Mouse (Mus musculus) heart, embryonic 15.5 days (tissue): Measurements from ENCODE around the gene Cep128. TPM values are rescaled to one million over a fixed set of nuclear protein-coding genes. Genes with fewer than 3 reads are reported as not detected.
A peak's percentile ranks its signal among the peaks of the same experiment; 100 is the strongest.

Experiments used
- ATAC-seq: fragments of 200-750 bp; cut with Nextera tagmentation; replicated peaks from 2 replicates; pipeline ENCODE4 v1.8.0; 2017; ENCODE audit warnings: low read depth, moderate TSS enrichment; ENCODE audit not compliant: insufficient number of reproducible peaks, insufficient read depth, low FRiP score
- H3K27ac ChIP-seq: fragments of 300-500 bp; sonication (generic); 2 replicates; pipeline ENCODE4 v1.5.1; 2015; ENCODE audit warnings: mild to moderate bottlenecking, inconsistent platforms
- H3K27me3 ChIP-seq: fragments of 300-500 bp; sonication (generic); 2 replicates; pipeline ENCODE4 v1.6.1; 2015; ENCODE audit warnings: inconsistent platforms
- H3K36me3 ChIP-seq: fragments of 300-500 bp; sonication (generic); 2 replicates; pipeline ENCODE4 v1.6.1; 2015; ENCODE audit warnings: mild to moderate bottlenecking, inconsistent platforms
- H3K4me1 ChIP-seq: fragments of 300-500 bp; sonication (generic); replicated peaks from 2 replicates; pipeline ENCODE4 v1.6.1; 2015; ENCODE audit warnings: inconsistent platforms
- H3K4me2 ChIP-seq: fragments of 300-500 bp; sonication (generic); 2 replicates; pipeline ENCODE4 v1.6.1; 2015; ENCODE audit warnings: inconsistent platforms, mild to moderate bottlenecking, moderate library complexity
- H3K4me3 ChIP-seq: fragments of 300-500 bp; sonication (generic); 2 replicates; pipeline ENCODE4 v1.5.1; 2015; ENCODE audit warnings: mild to moderate bottlenecking, inconsistent platforms
- H3K9ac ChIP-seq: fragments of 300-500 bp; sonication (generic); 2 replicates; pipeline ENCODE4 v1.6.1; 2015; ENCODE audit warnings: mild to moderate bottlenecking, inconsistent platforms
- H3K9me3 ChIP-seq: fragments of 300-500 bp; sonication (generic); replicated peaks from 2 replicates; pipeline ENCODE4 v1.6.1; 2016; ENCODE audit warnings: inconsistent platforms
- WGBS: fragments of 180-500 bp; shearing (Covaris S2); methylation state at CpG from one replicate; pipeline ENCODE4 v1.1.7; 2015; ENCODE audit warnings: mixed read lengths; 5-methylcytosine and 5-hydroxymethylcytosine counted together
- polyA plus RNA-seq: library from polyadenylated mRNA; unstranded; fragments of >200 nt; fragmentation: Nextera tagmentation; extraction: Ambion mirVana; gene quantifications from 2 replicates; pipeline ENCODE4 v1.2.1, GENCODE M21; 2015

The Cep128 gene
- polyA plus RNA-seq, result 10.2 and 10.8 TPM in 2 replicates

- peak within 1 kb of the TSS; percentile 83 for H3K4me3 ChIP-seq
These were observed at the start of gene Cep128, which contains the start of gene Tshr for GRCm38 (mm10) chr12:91384281-91385017. Gene Cep128, minus strand, starts transcription at chr12:91384409. Gene Tshr, plus strand, starts transcription at chr12:91384563.

DNA sequence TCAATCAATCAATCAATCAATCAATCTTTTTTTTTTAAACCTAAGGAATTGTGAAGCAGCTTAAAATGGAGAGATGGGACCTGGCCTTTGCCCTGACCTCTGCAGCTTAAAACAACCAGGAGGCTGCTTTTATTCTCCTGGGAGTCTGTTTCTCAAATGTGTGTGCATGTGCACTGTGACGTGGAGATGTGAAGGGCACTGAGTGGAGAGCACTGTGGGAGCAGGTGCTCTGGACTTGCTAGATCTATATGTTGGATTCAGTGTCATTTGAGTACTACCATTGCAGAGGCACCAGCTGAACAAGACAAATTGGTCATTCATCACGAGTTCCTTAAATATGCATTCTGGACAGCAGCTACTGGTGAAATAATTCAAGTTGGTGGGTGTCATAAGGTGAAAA, 42.9 kb upstream of the Cep128 start:
- H3K9me3 ChIP-seq, result no peaks in the 10 kb centered on the region
- H3K27me3 ChIP-seq, result no peaks in the 10 kb centered on the region
- H3K27ac ChIP-seq, result no peak overlapping the region
- H3K4me1 ChIP-seq, result no peaks in the 10 kb centered on the region
- no peak overlapping the region for H3K9ac ChIP-seq
- 62% methylated on average over 2 of the region's 2 CpGs for WGBS
- ATAC-seq, result no peak
- H3K4me2 ChIP-seq, result no peak overlapping the region
- no peaks in the 10 kb centered on the region for H3K36me3 ChIP-seq
- no peak overlapping the region for H3K4me3 ChIP-seq

More at GRCm38 (mm10) chr12:91384281-91385017, at the start of gene Cep128, which contains the start of gene Tshr:
- Histone ChIP-seq H3K4me2 (peak within 1 kb of the TSS; percentile 95), H3K27ac (no peak within 1 kb of the TSS; the same call in 1 of the 2 replicates), H3K9ac (peak within 1 kb of the TSS; percentile 62), H3K27me3 (no peaks in the 10 kb centered on the region), H3K36me3 (no peaks in the 10 kb centered on the region), H3K4me1 (peaks cover 10% of the 10 kb centered on the region), H3K9me3 (no peaks in the 10 kb centered on the region)
- peak; percentile 100 for ATAC-seq
- 1% methylated on average over 27 of the region's 27 CpGs for WGBS

- H3K27me3 ChIP-seq, result no peaks in the 10 kb centered on the region
- H3K36me3 ChIP-seq, result no peaks in the 10 kb centered on the region
- no peak overlapping the region for H3K9ac ChIP-seq
- no peak overlapping the region for H3K27ac ChIP-seq
- H3K9me3 ChIP-seq, result no peaks in the 10 kb centered on the region
- ATAC-seq, result no peak
- no peak overlapping the region for H3K4me3 ChIP-seq
- H3K4me2 ChIP-seq, result no peak overlapping the region
- WGBS, result 49% methylated on average over 4 of the region's 4 CpGs
- no peaks in the 10 kb centered on the region for H3K4me1 ChIP-seq
These were observed 42.3 kb upstream of the Cep128 start for GRCm38 (mm10) chr12:91426499-91426898.

GRCm38 (mm10) chr12:91423125-91423820, 39.1 kb upstream of the Cep128 start:
- no peak overlapping the region for H3K9ac ChIP-seq
- no peak overlapping the region for H3K4me3 ChIP-seq
- ATAC-seq, result no peak
- H3K9me3 ChIP-seq, result no peaks in the 10 kb centered on the region
- no peaks in the 10 kb centered on the region for H3K36me3 ChIP-seq
- H3K4me1 ChIP-seq, result no peaks in the 10 kb centered on the region
- 73% methylated on average over 11 of the region's 11 CpGs for WGBS
- H3K4me2 ChIP-seq, result no peak overlapping the region
- H3K27ac ChIP-seq, result no peak overlapping the region
- H3K27me3 ChIP-seq, result no peaks in the 10 kb centered on the region

DNA sequence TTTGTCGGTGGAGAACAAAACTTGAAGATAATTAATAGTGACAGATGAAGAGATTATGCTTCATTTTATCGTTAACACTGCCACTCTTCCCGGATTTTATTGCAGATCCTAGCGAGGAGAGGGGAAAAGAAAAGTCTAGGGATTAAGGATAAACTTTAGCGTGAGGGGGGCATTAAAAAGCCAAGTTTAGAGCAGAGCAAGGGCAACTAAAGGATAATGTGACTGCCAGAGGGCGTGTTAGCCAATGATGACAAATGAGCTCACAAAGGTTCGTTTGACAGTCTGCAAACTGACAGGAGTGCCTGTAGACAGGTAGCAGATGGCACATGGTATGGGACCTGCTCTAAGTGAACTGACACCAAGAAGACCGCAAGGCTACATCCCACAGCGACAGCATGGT, 37.1 kb upstream of the Cep128 start:
- H3K4me2 ChIP-seq, result no peak overlapping the region
- H3K4me1 ChIP-seq, result no peaks in the 10 kb centered on the region
- no peaks in the 10 kb centered on the region for H3K9me3 ChIP-seq
- H3K27ac ChIP-seq, result no peak overlapping the region
- H3K27me3 ChIP-seq, result no peaks in the 10 kb centered on the region
- no peak overlapping the region for H3K4me3 ChIP-seq
- WGBS, result 51% methylated on average over 9 of the region's 9 CpGs
- H3K36me3 ChIP-seq, result no peaks in the 10 kb centered on the region
- H3K9ac ChIP-seq, result no peak overlapping the region
- ATAC-seq, result no peak

DNA sequence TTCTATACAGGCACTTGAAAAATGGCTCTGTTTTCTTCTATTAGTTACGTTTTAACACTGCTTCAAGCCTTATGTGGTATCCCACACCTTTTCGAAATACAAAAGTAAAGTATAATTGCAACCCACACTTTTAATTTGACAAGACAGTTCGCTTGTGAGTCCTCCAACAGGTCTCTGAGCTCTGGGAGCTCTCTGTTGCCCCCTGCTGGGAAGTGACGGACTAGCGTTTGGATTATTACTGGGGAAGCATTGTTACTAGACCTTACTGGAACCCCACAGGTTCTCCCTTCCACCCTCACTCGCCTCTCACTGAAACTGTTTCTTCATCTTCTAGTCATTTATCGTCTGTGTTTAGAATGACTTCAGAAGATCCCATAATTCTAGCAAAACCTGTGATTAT, 34.6 kb upstream of the Cep128 start:
- ATAC-seq, result no peak
- 47% methylated on average over 7 of the region's 7 CpGs for WGBS
- no peak overlapping the region for H3K9ac ChIP-seq
- H3K4me2 ChIP-seq, result no peak overlapping the region
- H3K4me3 ChIP-seq, result no peak overlapping the region
- no peak overlapping the region for H3K27ac ChIP-seq
- no peaks in the 10 kb centered on the region for H3K27me3 ChIP-seq
- no peaks in the 10 kb centered on the region for H3K36me3 ChIP-seq
- H3K4me1 ChIP-seq, result no peaks in the 10 kb centered on the region
- no peaks in the 10 kb centered on the region for H3K9me3 ChIP-seq

DNA sequence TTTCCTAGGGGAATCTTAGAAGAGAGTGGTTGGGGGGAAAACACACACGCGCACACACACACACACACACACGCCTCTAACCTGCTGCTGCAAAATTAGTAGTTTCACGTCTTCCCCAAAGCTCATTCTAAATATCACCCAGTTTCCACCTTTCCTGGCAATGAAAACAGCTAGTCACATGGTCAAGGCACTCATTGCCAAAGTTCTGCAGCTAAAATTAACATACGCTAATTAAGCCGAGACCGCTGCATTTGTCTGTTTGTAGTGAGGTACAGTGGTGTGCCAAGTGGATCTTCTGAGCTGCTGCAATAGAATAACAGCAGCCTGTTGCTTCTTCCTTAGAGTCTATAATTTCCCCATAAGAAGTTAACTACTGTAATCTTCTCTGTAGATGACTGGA, 32.6 kb upstream of the Cep128 start:
- Histone ChIP-seq H3K4me3 (no peak overlapping the region), H3K27ac (no peak overlapping the region), H3K36me3 (no peaks in the 10 kb centered on the region), H3K4me1 (no peaks in the 10 kb centered on the region), H3K9ac (no peak overlapping the region), H3K4me2 (no peak overlapping the region), H3K9me3 (no peaks in the 10 kb centered on the region), H3K27me3 (no peaks in the 10 kb centered on the region)
- WGBS, result 92% methylated on average over 7 of the region's 7 CpGs
- ATAC-seq, result no peak

- ATAC-seq, result no peak
- Histone ChIP-seq H3K27ac (no peak overlapping the region), H3K9ac (no peak overlapping the region), H3K4me3 (no peak overlapping the region), H3K4me1 (no peaks in the 10 kb centered on the region), H3K4me2 (no peak overlapping the region), H3K36me3 (no peaks in the 10 kb centered on the region), H3K27me3 (no peaks in the 10 kb centered on the region), H3K9me3 (no peaks in the 10 kb centered on the region)
- 54% methylated on average over 6 of the region's 6 CpGs for WGBS
These were observed 30.9 kb upstream of the Cep128 start for GRCm38 (mm10) chr12:91415112-91415511.

GRCm38 (mm10) chr12:91412461-91413182, 28.4 kb upstream of the Cep128 start:
- 65% methylated on average over 7 of the region's 7 CpGs for WGBS
- H3K27ac ChIP-seq, result no peak overlapping the region
- no peak overlapping the region for H3K9ac ChIP-seq
- no peak for ATAC-seq
- no peaks in the 10 kb centered on the region for H3K4me1 ChIP-seq
- no peak overlapping the region for H3K4me3 ChIP-seq
- H3K27me3 ChIP-seq, result no peaks in the 10 kb centered on the region
- H3K36me3 ChIP-seq, result no peaks in the 10 kb centered on the region
- no peak overlapping the region for H3K4me2 ChIP-seq
- no peaks in the 10 kb centered on the region for H3K9me3 ChIP-seq

DNA sequence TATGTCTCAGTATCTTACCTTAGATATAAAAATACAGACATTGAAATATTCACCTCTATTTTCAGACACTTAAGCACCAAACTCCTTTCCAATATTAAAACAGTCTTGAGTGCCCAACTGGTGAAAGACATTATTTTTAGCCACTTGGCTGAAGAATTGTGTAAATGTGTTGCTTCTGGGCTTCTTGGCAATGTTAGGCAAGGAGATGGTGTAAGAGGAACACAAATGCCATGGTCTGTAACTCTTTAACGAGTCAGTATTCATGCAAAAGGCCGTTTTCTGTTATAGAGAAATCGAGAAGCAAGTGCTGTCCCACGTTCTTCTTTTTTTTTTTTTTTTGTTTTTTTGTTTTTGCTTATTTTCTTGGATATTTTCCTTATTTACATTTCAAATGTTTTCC, 26.1 kb upstream of the Cep128 start:
- no peaks in the 10 kb centered on the region for H3K4me1 ChIP-seq
- H3K36me3 ChIP-seq, result no peaks in the 10 kb centered on the region
- 71% methylated on average over 4 of the region's 4 CpGs for WGBS
- no peak for ATAC-seq
- H3K4me3 ChIP-seq, result no peak overlapping the region
- no peaks in the 10 kb centered on the region for H3K9me3 ChIP-seq
- H3K4me2 ChIP-seq, result no peak overlapping the region
- H3K27me3 ChIP-seq, result no peaks in the 10 kb centered on the region
- no peak overlapping the region for H3K27ac ChIP-seq
- H3K9ac ChIP-seq, result no peak overlapping the region

GRCm38 (mm10) chr12:91401049-91401352, 16.8 kb upstream of the Cep128 start:
- Histone ChIP-seq H3K27ac (no peak overlapping the region), H3K4me3 (peak overlapping the region; percentile 49), H3K9me3 (no peaks in the 10 kb centered on the region), H3K9ac (no peak overlapping the region), H3K27me3 (peaks cover 24% of the 10 kb centered on the region; the same call in 1 of the 2 replicates), H3K36me3 (no peaks in the 10 kb centered on the region), H3K4me2 (peak overlapping the region; percentile 86), H3K4me1 (peaks cover 5% of the 10 kb centered on the region)
- WGBS, result 7% methylated on average over 12 of the region's 12 CpGs
- no peak for ATAC-seq
